Mouse (Mus musculus) heart, postnatal 0 days (tissue): ENCODE results near the gene Plcl2.

ENCODE experiments used
- CTCF ChIP-seq: IDR thresholded peaks from 2 replicates; pipeline ENCODE4 v1.5.1; 2016; ENCODE audit warnings: antibody characterized with exemption, control low read depth, low read depth
- EP300 ChIP-seq: IDR thresholded peaks from 2 replicates; pipeline ENCODE4 v1.6.1; 2016; ENCODE audit warnings: antibody characterized with exemption, low read depth

GRCm38 (mm10) chr17:50498062-50498697 lies 11.0 kb upstream of the Plcl2 start:
- TF ChIP-seq EP300 (no peak), CTCF (no peak)
